Mouse (Mus musculus) monocyte, adult 5-6 weeks (primary cell): ENCODE results near the gene Ebf4. TPM values are rescaled to one million over a fixed set of nuclear protein-coding genes. Genes with fewer than 3 reads are reported as not detected.
"Not testable (repeated sequence)": the region's sequence is repeated elsewhere in the genome, so short reads cannot be mapped to it uniquely, and the experiment has no call there.

Experiments used
- ATAC-seq: fragments of 153-309, 156-312 bp; replicated peaks from 2 replicates; pipeline ENCODE4 v1.8.0; 2017; ENCODE audit warnings: mild to moderate bottlenecking; ENCODE audit not compliant: low TSS enrichment, insufficient number of reproducible peaks, severe bottlenecking, poor library complexity, low FRiP score
- total RNA-seq: library from RNA; stranded (forward); fragments of 200-1000, 200-491, 200-594 nt; gene quantifications from 3 replicates; pipeline ENCODE4 v1.2.3, GENCODE M21; 2017

Ebf4 gene
- total RNA-seq, 1 experiment from 2014 or later = not detected

DNA sequence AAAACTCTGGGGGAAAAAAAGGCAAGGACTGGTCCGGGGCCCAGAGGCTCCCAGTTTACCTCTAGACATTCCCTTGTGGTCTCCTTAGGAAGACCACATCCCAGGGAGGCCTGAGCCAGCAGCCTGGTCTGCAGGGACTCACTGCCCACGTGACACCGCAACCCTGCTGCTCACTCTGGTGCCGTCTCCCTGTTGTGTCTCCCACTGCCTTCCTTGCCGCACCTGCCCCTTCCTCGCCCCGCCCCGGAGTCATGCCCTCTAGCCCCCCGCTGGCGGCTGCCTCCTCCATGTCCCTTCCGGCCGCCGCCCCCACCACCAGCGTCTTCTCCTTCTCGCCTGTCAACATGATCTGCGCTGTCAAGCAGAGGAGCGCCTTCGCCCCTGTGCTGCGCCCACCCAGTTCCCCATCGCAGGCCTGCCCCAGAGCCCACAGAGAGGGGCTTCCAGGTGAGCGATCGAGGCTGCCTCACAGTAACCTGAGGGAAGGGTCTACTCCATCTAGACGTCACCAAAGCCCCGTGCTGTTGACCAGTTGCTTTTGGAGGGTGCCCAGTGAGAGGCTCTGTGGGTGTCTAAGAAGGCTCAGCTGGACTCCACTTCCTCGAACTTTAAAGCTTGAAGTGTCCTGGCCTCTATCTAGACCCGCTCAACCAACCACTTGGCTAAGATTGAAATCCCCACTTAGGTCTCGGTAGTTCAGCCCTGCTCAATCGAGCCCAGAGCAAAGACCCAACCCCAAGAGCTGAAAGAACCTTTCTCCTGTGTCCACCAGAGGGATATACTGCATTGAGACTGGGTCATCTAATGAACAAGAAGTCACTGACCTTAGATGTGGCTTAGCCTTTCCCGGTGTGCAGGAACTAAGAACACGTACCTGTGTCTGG lies 70.5 kb downstream of the Ebf4 start:
- no peak for ATAC-seq

DNA sequence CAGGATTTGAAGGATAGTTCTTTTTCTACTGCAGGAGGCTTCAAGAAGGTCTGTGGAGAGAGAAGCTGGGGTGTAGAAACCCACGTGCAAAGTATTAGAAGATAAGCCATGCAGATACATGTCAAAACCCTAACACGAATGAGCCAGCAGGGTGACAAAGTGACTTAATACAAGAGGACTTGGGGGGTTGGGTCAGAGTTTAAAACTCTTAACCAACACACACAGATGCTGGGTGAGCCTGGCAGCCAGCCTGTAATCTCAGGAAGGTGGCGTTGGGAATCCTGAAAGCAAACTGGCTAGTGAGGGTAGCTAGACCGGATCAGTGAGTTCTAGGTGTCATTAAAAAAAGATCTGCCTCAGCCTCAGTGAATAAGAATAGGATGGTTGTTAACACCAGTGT lies 72.4 kb downstream of the Ebf4 start:
- no peak for ATAC-seq

DNA sequence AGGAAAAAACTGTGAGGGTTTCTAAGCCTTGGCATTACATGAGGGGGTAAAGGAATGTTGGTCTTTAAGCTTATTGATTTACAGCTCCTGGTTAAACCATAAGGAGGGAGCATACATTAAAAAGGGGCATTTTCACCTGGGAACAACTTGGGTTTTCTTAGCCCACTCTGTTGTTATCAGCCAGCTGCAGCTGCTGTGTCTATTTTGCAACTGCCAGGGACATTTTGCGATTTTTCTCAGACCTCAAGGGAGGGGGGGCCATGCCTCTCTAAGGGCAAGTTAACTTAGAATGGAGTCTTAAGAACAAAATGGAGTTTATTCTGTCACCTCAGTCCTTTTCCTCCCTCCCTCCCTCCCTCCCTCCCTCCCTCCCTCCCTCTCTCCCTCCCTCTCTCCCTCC lies 78.1 kb downstream of the Ebf4 start:
- ATAC-seq = not testable (repeated sequence)

DNA sequence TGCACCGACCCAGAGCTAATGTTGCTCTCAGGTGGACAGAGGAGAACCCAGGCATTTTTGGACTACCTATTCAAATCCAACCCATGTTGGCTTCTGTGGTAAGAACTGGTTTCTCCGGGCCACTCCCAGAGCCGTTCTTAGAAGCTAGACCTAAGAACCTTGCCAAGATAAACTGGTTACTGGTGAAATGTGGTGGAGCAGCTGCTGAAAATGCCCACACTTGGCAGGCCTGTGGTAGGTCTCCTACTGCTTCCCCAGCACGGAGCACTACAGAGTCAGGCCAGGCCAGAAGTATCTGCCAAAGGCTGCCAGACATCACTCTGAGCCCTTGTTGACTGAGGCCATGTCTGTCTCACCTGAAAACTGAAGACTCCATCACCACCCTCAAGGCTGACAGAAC lies 80.0 kb downstream of the Ebf4 start:
- ATAC-seq = no peak

DNA sequence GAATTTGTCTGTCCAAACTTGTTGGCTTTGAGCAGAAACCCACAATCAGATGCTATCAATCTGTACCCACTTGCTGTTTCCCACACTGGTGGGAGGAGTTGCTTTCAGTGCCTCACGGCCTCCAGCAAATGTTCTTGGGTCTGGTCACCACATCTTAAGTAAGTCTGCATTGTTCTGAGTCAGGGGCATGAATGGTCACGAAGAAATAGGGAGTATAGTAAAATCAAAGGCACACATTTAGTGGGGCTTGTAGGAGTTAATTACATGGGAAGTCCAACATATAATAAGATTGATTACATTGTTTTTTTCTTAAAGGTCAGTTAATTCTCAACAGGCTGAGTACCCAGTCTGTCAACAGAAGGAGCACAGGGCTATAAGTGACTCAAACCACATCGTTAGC lies 88.2 kb downstream of the Ebf4 start:
- no peak for ATAC-seq

DNA sequence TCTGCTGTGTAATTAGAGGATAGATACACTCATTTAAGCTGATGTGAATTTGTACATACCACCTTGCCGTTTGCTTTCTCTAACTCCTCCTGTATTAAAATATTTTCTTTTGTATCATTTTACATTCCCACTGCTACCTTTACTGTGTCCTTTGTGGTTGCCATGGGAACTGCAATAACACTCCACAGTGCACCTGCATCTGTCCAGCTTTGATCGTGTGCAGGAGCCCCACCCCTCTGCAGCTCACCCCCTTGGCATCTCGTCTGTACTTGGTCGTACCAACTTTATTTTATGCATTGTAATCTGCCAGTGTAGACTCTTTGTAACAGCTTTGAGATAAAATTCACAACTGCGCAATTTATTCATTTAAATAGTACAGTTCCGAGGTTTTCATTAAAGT lies 88.9 kb downstream of the Ebf4 start:
- ATAC-seq = no peak

DNA sequence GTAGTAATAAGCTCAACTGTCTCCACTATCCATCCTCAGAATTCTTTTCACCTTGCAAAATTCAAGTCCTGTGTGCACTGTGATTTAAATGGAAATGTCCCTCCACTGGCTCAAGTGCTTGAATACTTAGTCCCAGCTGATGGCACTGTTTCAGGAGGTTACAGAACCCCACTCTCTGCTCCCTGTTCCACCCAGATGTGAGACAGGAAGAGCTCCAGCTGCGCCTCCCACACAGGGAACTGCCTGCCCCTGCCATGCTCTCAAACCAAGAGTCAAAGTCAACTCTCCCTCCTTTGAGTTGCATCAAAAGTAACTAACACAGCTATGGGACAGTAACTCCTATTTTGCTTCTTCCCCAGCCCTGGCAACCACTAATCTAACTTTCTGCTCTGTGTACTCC lies 91.2 kb downstream of the Ebf4 start:
- no peak for ATAC-seq

DNA sequence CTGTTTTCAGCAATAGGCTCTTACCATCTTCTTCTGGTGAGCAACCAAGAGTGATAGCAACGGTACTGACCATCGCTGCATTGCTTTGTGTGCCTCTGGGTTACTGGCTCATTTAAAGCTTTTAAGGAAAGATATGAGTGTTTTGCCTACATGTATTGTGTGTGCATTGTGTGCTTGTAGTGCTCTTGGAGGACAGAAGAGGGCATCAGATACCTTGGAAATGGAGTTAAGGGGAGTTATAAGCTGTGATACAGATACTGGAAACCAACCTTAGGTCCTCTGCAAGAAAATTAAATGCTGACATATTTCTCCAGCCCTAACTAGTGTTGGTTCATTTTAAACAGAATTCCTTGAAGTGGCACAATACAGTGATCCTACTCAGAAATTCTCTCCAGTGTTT lies 93.8 kb downstream of the Ebf4 start:
- ATAC-seq = no peak

DNA sequence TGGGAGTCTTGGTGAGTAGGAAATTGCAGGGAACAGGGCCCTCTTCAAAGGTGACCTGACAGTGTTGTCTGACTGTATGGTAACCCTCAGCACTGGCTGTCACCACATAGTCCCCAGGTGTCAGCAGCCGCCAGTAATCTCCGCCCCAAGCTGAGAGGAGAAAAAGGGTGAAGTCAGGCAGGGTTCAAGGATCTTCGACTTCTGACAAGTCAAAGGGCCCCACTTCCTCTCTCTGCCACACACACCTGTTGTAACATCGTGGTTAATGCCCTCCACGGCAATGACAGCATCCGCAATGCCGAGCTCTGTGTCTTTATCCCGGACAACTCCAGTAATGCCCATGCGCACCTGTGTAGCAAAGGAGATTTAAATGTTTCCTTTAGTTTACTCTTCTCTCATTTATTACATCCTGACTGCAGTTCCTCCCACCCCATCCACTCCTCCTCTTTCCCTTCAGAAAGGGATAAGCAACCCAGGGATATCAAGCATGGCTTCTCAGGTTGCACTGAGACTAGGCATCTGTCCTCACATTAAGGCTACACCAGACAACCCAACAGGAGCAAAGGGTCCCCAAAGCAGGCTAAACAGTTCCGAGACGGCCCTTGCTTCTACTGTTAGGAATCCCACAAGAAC lies 96.1 kb downstream of the Ebf4 start:
- ATAC-seq = no peak

DNA sequence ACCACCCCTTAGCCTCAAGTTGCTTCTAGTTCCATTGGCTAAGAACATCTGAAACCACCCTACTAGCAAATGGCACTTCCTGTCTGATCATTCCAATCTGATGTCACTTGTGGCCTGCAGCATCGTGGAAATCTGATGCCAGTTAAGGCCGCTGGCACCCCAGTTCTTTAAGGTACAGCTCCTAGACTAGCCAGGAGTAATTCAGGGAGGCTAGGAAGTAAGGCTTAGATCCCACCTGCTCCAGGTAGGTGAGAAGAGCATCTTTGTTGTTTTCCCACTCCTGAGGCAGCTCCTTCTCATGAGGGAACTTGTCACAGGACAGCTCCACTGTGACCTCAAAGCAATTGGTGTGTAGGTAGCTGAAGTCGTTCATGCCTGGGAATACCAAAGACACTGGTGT lies 97.9 kb downstream of the Ebf4 start:
- ATAC-seq = no peak

DNA sequence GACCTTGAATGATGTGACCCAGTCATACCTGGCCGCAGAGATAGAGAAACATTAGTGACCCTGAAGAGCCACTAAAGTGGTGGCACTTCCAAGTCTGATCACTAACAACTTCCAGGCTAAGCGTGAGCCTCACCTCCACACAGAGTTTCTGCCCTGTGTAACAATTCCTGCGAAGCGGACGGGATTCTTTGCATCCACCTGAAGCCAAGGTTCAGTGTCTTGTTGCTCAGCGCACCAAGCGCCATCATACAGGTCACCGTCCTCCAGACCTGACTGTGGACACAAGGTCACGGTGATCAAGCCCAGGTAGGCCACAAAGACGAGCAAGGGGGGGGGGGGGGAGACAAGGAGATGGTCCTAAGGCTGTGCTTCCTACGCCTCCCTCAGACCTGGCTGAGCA lies 100.7 kb downstream of the Ebf4 start:
- ATAC-seq = no peak

DNA sequence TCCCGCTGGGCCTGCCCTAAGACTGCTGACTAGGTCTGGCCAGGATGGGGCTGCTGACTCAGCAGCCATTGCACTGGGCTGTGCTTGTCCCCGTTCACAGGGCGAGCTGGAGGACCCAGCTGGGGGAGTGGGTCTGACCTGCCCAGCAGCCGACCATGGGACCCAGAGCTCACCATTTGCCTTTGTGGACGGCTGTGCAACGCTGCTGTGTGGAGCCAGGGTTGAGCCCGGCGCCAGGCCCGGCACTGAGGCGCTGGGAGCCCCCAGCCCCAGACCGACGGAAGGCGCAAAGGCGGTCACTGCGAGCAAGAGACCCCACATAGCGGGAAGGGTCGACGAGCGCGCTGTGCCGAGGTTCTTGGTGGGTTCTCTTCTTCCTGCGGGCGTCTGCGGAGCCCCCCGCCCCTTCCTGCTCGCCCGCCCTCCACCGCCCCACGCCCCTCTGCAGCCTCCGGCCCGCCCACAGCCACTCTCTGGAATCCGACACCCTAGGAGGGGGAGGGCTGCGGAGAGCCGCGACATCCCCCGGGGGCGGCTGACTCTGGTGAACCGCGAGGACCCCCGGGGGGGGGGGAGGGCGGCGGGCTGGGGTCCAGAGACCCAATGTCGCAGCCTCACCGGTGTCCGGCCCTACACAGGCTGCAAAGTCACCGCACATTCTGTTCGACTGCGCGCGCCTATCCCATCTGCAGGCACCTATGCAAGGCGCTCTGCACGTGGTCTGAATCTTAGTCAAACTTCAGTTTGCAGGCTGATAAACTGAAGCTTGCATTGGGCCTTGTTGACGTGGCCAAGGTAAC lies 102.4 kb downstream of the Ebf4 start, which contains the start of gene Cpxm1:
Gene Cpxm1 (minus strand): TSS at position 389 of the 800 bp plus-strand sequence.
- no peak for ATAC-seq

DNA sequence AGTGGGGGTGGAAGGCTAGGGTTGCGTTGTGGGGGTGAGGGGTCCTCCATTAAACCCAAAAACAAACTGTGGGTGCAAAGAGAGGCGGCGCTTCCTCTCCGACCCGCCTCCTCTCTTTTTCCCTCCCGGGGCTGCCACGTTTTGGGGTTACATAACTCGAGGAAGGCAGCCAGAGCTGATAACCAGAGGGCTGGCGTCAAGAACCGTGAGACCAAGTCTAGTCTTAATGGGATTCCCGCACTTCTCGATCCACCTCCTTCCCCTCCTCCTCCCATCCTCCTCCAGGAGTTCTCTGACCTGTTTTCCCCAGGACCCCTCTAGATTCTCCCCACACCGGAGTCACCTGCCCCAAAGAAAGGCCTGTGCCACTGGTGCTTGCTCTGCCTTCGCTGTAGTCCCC lies 103.1 kb downstream of the Ebf4 start:
- ATAC-seq = no peak

DNA sequence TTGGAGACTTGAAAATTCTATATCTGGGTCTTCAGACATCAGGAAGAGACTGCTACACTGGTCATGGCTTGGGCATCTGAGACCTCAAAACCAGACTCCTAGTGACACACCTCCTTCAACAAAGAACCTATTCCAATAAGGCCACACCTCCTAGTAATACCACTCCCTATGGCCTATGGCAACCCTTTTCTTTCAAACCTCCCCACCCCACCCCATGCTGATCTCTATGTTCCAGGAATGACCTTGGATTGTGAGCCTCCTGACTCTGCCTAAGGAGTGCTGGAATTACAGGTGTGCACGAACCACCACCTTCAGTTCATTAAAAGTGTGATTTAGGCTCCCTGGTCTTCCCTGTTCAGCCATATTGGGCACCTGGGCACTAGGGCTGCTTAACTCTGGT lies 105.1 kb downstream of the Ebf4 start:
- ATAC-seq = no peak

DNA sequence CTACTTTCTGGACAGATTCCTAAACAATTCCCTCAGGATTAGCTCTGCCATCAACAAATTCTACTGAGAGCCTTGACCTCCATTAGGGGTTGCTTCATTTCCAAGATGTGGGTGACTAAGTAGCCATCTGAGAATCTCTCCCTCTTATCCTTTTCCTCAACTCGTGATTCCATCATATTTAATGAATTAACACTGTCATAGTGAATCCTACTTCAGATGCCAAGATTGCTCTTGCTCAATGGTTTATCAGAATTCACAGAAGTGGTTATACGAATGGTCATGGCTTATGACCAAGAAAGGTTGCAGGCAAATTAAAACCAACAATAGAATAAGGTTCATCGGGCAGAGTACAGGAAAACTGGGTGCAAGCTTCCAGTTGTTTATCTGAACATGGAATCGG lies 106.9 kb downstream of the Ebf4 start:
- no peak for ATAC-seq

DNA sequence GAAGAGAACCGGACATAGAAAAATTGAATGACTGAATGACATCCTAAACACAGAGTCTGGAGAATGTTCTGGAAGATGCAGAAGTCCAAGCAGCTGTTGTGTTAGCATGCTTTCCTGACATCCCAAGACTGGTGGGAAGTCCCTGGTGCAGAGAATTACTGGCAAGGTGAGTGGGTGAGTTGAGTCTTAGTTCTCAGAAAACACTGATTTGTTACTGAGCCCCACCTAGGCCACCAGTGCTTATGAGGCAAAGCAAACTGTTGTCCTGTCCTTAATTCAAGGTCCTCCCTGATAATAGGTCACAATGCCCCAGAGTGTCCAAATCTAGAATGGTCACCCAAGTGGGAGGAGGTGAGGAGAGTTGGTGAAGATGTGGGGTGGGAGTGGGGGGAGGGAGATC lies 110.0 kb downstream of the Ebf4 start, which contains the start of the genes Gm28372 and 1700020A23Rik:
Gene Gm28372 (plus strand): TSS at position 301 of the 400 bp plus-strand sequence.
Gene 1700020A23Rik (plus strand): TSS at position 321 of the 400 bp plus-strand sequence.
- ATAC-seq = no peak

DNA sequence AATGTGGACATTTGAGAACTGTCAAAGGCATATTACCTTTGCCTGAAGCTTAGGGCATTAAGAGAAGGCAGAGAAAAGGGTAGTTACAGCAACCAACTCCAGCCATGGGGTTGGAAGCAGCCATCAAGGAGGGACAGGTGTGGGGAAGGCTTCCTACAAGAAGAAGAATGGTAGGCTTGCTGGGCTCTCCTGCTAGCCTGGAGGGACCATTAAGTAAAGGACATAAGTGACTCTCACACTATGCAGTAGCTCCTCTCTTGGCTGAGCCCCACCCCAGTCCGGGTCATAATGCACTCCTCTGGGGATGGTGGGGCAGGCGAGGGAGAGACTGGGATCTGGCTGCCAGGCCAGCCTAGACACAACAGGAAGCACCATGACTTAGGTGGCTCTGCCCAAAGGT lies 111.2 kb downstream of the Ebf4 start, which contains the start of gene Tmem239:
Gene Tmem239 (plus strand): TSS at position 301 of the 400 bp plus-strand sequence.
- no peak for ATAC-seq

DNA sequence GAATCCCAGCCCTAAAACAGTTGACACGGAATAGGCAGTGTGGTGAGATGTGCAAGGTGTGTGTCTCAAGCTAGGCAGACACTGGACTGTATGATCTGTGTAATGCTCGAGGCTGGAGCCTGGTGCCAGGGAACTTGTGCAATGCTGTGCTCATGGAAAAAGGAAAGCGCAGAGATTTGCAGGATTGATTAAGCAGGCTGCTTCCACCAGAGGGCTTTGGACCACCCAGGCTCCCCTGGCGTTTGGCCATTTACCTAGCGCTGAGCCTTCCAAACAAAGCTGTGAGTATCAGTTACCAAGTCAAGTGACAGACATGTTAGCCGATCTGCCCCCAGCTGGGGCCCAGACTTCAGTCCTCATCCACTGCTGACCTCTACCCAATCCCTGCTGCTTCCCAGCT lies 113.2 kb downstream of the Ebf4 start:
- ATAC-seq = no peak
